Mouse (Mus musculus) adrenal gland, adult 2 months (tissue): ENCODE results near the gene Tst. TPM values are rescaled to one million over a fixed set of nuclear protein-coding genes. Genes with fewer than 3 reads are reported as not detected.

ENCODE experiments used
- polyA plus RNA-seq: library from polyadenylated mRNA; depleted of rRNA; stranded (reverse); fragments of >200 nt; gene quantifications from 2 replicates; pipeline ENCODE4 v1.2.3, GENCODE M21; 2012; rRNA removed
- total RNA-seq, 2 experiments: library from RNA; stranded (reverse); gene quantifications; 2 replicates each; pipeline ENCODE4 v1.2.3; 2021

Gene Tst
- total and polyA plus RNA-seq, 3 experiments: 218 to 410 (median 366) TPM

Other genes starting within 250 kb of the Tst start
- gene Ift27, start 231.8 kb downstream of the Tst start, total RNA-seq: 10 to 100 TPM; 10.4 to 16.4 TPM
- gene Ift27, start 231.8 kb downstream of the Tst start, polyA plus RNA-seq: 50.0 and 65.5 TPM in 2 replicates
- gene Pvalb, start 199.5 kb downstream of the Tst start, total RNA-seq: not detected
- gene Pvalb, start 199.5 kb downstream of the Tst start, polyA plus RNA-seq: not detected in 2 replicates
- gene Ncf4, start 161.1 kb downstream of the Tst start, total RNA-seq: 1 to 10 TPM; 2.9 to 4.5 TPM
- 2.0 and 2.9 TPM in 2 replicates for gene Ncf4, start 161.1 kb downstream of the Tst start, polyA plus RNA-seq
- 1 to 10 TPM; 1.1 to 1.2 TPM for gene Csf2rb2, start 100.2 kb downstream of the Tst start, total RNA-seq
- gene Csf2rb2, start 100.2 kb downstream of the Tst start, polyA plus RNA-seq: 1.2 and 2.2 TPM in 2 replicates
- 10 to 100 TPM in 1 of 2 experiments, 1 to 10 TPM in 1; 4.6 to 13.8 TPM for gene Csf2rb, start 80.2 kb downstream of the Tst start, total RNA-seq
- gene Csf2rb, start 80.2 kb downstream of the Tst start, polyA plus RNA-seq: 8.9 and 9.3 TPM in 2 replicates
- not detected for gene Tex33, start 10.0 kb downstream of the Tst start, total RNA-seq
- not detected in 2 replicates for gene Tex33, start 10.0 kb downstream of the Tst start, polyA plus RNA-seq
- 10 to 100 TPM; 59.0 to 63.2 TPM for gene Mpst, start 509 bp upstream of the Tst start, total RNA-seq
- 342 and 389 TPM in 2 replicates for gene Mpst, start 509 bp upstream of the Tst start, polyA plus RNA-seq
- 100 to 1,000 TPM in 1 of 2 experiments, 10 to 100 TPM in 1; 81.6 to 102 TPM for gene Kctd17, start 22.7 kb upstream of the Tst start, total RNA-seq
- 344 and 374 TPM in 2 replicates for gene Kctd17, start 22.7 kb upstream of the Tst start, polyA plus RNA-seq
- 1 to 10 TPM in 1 of 2 experiments, under 1 TPM in 1; 0.59 to 3.3 TPM for gene Tmprss6, start 62.7 kb upstream of the Tst start, total RNA-seq
- gene Tmprss6, start 62.7 kb upstream of the Tst start, polyA plus RNA-seq: 3.5 and 4.7 TPM in 2 replicates
- gene Il2rb, start 89.4 kb upstream of the Tst start, total RNA-seq: 1 to 10 TPM; 1.3 to 1.5 TPM
- gene Il2rb, start 89.4 kb upstream of the Tst start, polyA plus RNA-seq: 3.8 and 4.9 TPM in 2 replicates
- 10 to 100 TPM; 16.9 to 30.1 TPM for gene C1qtnf6, start 125.5 kb upstream of the Tst start, total RNA-seq
- gene C1qtnf6, start 125.5 kb upstream of the Tst start, polyA plus RNA-seq: 63.2 and 92.2 TPM in 2 replicates
- 1 to 10 TPM in 1 of 2 experiments, under 1 TPM in 1; 0.43 to 1.6 TPM for gene Sstr3, start 138.8 kb upstream of the Tst start, total RNA-seq
- gene Sstr3, start 138.8 kb upstream of the Tst start, polyA plus RNA-seq: 0.16 and 0.93 TPM in 2 replicates
- gene Rac2, start 166.9 kb upstream of the Tst start, total RNA-seq: 1 to 10 TPM; 8.1 to 9.6 TPM
- 33.4 and 40.2 TPM in 2 replicates for gene Rac2, start 166.9 kb upstream of the Tst start, polyA plus RNA-seq
- gene Cyth4, start 191.1 kb upstream of the Tst start, total RNA-seq: 10 to 100 TPM in 1 of 2 experiments, 1 to 10 TPM in 1; 7.2 to 12.7 TPM
- gene Cyth4, start 191.1 kb upstream of the Tst start, polyA plus RNA-seq: 13.8 and 16.2 TPM in 2 replicates